Mouse (Mus musculus) adrenal gland, postnatal 25 days (tissue): ENCODE data around the gene Aaed1. TPM values are rescaled to one million over a fixed set of nuclear protein-coding genes. Genes with fewer than 3 reads are reported as not detected.

ENCODE experiments used
- DNase-seq: peaks from one replicate; pipeline ENCODE4 v3.0.0; 2021; ENCODE audit warnings: mixed read lengths
- total RNA-seq: library from RNA; stranded (reverse); gene quantifications from 2 replicates; pipeline ENCODE4 v1.2.3, GENCODE M21; 2021

The Aaed1 gene
- total RNA-seq, 1 experiment from 2014 or later: 54.8 TPM

GRCm38 (mm10) chr13:64250363-64250762 is 62.1 kb downstream of the Aaed1 start:
- DNase-seq: peak; percentile 37

- DNase-seq: peak; percentile 93
These were observed 63.6 kb downstream of the Aaed1 start for GRCm38 (mm10) chr13:64248775-64249524.

DNA sequence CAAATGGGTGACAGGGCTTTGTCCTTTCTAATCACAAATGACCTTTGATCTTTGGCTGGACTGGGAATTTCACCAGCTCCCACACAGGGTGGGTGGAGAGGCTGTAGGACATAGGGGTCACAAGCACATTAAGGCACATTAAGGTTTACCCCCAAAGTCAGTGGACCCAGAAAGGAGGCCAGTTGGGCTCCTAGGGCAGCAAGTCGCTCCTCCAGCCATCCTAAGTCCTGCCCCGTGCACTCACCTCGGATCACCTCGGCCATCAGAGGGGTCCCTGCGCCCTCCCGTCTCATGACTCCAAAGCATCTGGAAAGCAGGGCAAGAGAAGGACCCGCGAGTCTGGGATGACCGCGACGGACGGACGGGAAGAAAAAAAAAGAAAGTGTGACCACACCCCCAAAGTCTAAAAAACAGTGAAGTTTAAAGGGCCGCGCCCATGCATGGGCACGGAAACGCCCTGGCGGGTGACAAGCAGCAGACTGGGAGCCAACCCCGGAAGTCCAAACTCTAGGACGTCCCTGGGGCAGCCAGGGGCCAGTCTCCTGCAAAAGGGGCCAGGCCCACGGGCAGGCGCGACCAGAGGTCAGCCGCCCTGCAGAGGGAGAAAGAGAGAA is 64.2 kb downstream of the Aaed1 start:
- DNase-seq: peak; percentile 69

GRCm38 (mm10) chr13:64246106-64246505 is 66.4 kb downstream of the Aaed1 start:
- DNase-seq: no peak

DNA sequence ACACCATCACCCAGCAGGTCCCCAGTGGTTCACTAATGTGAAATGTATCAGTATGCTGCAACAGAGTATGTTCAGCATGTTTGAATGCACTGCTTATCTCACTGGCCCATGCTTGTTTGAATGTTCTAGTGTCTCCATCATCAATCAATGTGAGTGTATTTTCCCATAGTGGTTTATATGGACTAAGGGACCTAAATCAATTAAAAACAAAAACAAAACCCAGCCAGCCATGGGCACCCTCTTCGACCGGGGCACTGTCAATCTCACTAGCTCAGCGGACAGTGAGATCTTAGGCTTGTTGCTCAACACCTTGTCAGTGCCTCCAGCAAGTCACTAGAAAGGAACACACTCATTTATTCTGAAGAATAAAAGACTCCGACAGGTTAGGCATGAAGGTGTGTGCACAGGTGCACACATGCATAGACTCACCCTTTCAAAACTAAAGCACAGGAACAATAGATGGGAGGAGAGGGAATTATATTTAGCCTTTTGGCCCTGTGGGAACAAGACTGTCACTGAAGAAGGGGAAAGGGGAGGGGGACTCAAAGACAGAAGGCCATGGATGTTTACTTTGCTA is 67.7 kb downstream of the Aaed1 start:
- no peak for DNase-seq

- DNase-seq: no peak
These were observed 69.8 kb downstream of the Aaed1 start for GRCm38 (mm10) chr13:64242721-64243120.

DNA sequence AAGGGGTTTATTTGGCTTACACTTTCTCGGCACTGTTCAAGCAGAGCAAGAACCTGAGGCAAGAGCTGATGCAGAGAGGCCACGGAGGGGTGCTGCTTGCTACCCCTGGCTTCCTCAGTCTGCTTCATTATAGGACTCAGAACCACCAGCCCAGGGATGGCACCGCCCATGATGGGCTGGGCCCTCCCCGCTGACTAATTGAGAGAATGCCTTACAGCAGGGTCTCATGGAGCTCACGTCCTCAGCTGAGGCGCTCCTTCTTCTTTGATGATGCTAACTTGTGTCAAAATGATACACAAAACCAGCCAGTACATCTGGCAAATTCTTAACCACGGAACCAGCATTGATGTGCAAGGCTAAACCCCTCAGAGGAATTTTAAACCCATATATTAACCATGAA is 71.9 kb downstream of the Aaed1 start:
- DNase-seq: no peak

DNA sequence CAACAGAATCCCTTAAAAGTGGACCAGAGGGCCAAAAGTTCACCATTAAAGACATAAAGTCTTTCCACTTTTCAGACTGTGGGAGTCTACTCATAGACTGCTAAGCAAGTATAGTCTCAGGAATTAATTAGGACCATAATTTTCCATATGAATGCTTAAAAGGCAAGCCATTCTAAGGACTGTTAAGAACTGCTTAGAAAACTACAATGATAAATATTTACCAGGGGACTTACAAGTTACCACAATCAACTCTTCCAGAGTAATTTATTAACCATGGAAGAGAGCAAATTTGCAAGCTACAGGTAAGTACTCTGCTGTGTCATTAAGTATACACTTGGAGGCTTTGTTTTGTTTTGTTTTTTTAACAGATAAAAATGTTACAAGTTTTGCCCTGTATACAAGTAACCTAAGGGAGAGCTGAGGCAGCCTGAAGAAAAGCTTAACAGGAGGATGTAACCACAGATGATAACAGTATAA is 74.8 kb downstream of the Aaed1 start:
- DNase-seq: no peak

- no peak for DNase-seq
These were observed 75.4 kb downstream of the Aaed1 start for GRCm38 (mm10) chr13:64237000-64237680.

GRCm38 (mm10) chr13:64235777-64236176 is 76.7 kb downstream of the Aaed1 start:
- DNase-seq: no peak

DNA sequence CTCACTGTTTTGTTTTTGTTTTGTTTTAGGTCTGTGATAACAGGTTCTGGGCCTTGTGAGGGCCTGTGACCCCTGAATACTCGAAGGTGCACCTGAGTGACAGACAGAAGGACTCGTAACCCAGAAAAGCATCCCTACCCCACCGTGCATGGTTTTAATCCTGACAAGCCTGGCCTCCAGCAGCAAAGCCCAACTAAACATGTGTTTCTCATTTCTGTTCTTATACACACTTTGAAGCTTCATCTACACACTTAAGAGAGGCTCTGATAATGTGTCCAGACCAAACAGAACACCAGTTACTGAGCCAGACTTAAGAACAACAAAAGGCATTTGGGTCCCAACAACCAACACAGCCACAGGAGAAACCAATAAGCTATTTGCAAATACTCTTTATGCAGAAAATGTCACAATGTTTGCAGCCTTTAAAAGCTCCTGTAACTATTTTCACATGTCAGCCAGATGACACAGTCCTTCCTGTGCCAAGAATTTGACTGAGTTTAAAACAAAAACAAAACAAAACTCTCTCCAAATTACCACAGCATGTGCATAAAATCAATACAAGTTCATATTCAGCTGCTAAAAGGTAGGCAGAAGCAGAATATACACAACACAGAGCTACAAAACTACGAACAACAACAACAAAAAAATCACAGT is 77.3 kb downstream of the Aaed1 start:
- no peak for DNase-seq

- no peak for DNase-seq
These were observed 79.4 kb downstream of the Aaed1 start for GRCm38 (mm10) chr13:64233139-64233538.

DNA sequence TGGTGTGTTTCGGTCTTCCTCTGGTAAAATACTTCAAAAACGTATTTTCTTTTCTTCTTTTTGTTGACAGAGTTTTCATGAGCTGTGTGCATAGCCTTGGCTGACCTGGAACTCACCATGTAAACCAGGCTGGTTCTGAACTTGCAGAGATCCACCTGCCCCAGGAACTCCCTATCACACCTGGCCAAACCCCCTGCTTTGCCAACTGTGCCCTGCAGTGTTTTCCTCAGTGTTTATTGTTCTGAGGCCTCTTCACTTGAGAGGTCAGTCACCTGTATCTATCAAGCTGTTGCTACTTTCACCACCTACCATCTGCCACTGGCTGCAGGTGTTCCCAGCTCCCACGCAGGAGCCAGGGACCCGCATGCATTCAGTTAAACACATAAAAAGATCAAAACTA is 85.8 kb downstream of the Aaed1 start:
- DNase-seq: no peak

GRCm38 (mm10) chr13:64225738-64226137 is 86.8 kb downstream of the Aaed1 start:
- no peak for DNase-seq

Other genes starting within 250 kb of the Aaed1 start
- 1.2 TPM in 1 of 2 replicates, not detected in the other for gene Hsd17b3, start 223.5 kb downstream of the Aaed1 start, total RNA-seq
- 7.5 and 9.0 TPM in 2 replicates for gene Slc35d2, start 183.3 kb downstream of the Aaed1 start, total RNA-seq
- 33.6 and 39.7 TPM in 2 replicates for gene Zfp367, start 159.5 kb downstream of the Aaed1 start, total RNA-seq
- gene Habp4, start 150.9 kb downstream of the Aaed1 start, total RNA-seq: 30.9 and 34.2 TPM in 2 replicates
- gene Cdc14b, start 37.4 kb downstream of the Aaed1 start, total RNA-seq: 9.7 and 10.2 TPM in 2 replicates
- 784 and 797 TPM in 2 replicates for gene Ctsl, start 58.2 kb upstream of the Aaed1 start, total RNA-seq
- 4.6 and 6.5 TPM in 2 replicates for gene Cdk20, start 119.6 kb upstream of the Aaed1 start, total RNA-seq
- gene Fam240b, start 185.1 kb upstream of the Aaed1 start, total RNA-seq: not detected in 2 replicates